Mouse (Mus musculus) left cerebral cortex, postnatal 25 days (tissue): ENCODE measurements around the gene Zfp423. TPM values are rescaled to one million over a fixed set of nuclear protein-coding genes. Genes with fewer than 3 reads are reported as not detected.

Source experiments
- DNase-seq, 2 experiments: peaks; one replicate each; pipeline ENCODE4 v3.0.0; 2022; ENCODE audit warnings: low spot score in 2 of 2, mixed read lengths in 1 of 2
- intact Hi-C: fragments of 180-260 bp; cut with DNase I; formaldehyde crosslinking; loops from one replicate; pipeline ENCODE4 v1.15.1; 2025
- total RNA-seq, 2 experiments: library from RNA; stranded (reverse); gene quantifications; 2 replicates each; pipeline ENCODE4 v1.2.3; 2021

The Zfp423 gene
- total RNA-seq, 2 experiments from 2014 or later, result 25.3 TPM

GRCm38 (mm10) chr8:87822690-87823089 lies 136.7 kb downstream of the Zfp423 start:
- intact Hi-C loops, result no loop called here

GRCm38 (mm10) chr8:87822175-87822574 lies 137.2 kb downstream of the Zfp423 start:
- intact Hi-C loops, result no loop called here
- no peak for DNase-seq

More at GRCm38 (mm10) chr8:87822690-87823089, 136.7 kb downstream of the Zfp423 start:
- no peak for DNase-seq

- DNase-seq, result peak in 1 of 2 experiments; percentile 26
- intact Hi-C loops, result no loop called here
Measured at GRCm38 (mm10) chr8:87821655-87822054, 137.7 kb downstream of the Zfp423 start.

DNA sequence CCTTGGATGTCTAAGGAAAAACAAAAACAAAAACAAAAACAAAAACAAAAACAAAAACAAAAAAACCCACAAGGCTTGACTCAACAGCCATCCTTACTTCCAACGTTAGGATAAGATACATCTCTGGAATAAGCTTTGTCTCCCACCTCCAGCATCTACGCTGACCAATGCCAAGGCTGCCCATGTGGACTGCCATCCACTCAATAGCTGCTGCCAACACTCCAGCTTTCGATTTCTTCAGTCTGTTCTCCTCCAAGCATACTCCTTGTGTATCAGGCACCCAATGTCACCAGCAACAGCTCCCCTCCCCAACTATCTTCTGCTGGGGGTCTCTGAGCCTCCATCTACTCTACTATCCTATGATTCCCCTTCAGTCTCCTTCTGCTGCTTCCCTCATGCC lies 140.1 kb downstream of the Zfp423 start:
- intact Hi-C loops, result no loop called here
- no peak for DNase-seq

DNA sequence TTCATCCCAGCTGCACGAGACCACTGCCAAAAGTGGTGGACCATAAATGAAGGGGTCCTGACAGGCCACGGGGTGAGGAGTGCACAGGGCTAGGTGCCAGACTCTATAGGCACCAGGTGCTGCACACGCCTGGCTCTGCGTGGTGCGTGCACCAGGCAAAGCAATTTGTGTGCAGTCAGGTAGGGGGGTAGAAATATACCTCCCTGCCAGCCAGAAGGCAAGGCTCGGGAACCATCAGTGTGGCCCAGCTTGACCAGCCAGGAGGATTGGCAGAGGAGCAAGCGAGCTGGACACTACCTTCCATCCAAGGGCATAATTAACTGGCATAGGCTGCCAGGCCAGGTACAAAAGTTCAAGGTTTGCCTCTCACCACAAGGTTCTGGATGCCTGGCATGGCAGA lies 140.9 kb downstream of the Zfp423 start:
- DNase-seq, result no peak
- intact Hi-C loops, result no loop called here

GRCm38 (mm10) chr8:87816141-87816540 lies 143.3 kb downstream of the Zfp423 start:
- intact Hi-C loops, result no loop called here
- no peak for DNase-seq

DNA sequence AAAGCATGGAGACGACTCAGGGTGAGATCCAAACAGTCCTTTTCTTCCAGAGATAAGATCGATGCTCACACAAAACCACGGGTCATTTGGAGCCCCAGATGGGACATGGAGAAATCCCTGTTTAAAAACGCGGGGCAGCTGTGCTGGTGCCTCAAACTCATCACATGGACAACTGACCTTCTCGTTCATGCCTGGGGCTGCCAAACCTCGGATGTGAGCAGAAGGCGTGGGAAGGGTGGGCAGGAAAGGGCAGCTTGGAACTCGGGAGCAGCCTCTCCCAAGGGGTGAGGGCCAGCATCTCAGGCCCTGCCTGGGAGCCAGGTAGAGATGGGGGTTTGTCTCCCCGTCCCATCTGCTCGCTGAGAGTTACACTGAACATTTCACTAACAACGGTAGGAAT lies 146.7 kb downstream of the Zfp423 start:
- intact Hi-C loops, result no loop called here
- DNase-seq, result no peak

DNA sequence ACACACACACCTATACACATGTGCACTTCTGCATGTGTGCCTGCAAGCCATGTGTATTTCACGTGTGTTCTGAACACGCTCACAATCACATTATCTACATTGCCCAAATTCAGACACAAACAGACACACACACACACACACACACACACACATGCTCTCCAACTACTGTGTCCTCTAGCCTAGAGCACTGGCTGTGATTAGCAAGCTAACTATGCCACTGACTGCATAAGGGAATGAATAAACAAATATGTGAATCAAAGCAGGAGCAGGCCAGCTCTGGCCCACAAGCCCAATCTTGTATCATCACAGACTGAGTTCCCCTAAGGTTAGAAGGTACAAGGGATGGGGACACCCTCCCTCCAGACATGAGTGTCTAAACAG lies 147.3 kb downstream of the Zfp423 start:
- intact Hi-C loops, result no loop called here
- DNase-seq, result no peak

- intact Hi-C loops, result no loop called here
- peak; percentile 75 to 80 for DNase-seq
Measured at GRCm38 (mm10) chr8:87811399-87812068, 147.9 kb downstream of the Zfp423 start.

DNA sequence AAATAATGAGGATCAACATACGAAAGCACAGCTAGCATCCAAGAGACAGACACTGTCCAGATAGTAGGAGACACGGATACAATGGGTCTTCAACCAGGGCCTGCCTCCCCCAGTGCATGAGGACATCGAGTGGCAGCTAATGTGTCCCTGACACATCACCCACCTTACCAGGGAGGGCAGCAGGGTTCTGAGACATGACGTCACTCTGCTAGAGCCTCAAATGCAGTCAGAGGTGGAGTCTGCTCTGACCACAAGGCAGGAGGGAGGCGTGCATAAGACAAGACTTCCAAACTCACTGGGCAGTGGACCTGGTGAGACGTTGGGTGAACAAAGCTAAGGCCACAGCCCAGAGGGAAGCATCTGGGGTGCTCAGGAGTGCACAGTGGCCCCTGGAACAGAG lies 148.6 kb downstream of the Zfp423 start:
- intact Hi-C loops, result no loop called here
- DNase-seq, result no peak

- DNase-seq, result no peak
- intact Hi-C loops, result no loop called here
Measured at GRCm38 (mm10) chr8:87804327-87804900, 155.0 kb downstream of the Zfp423 start.

- intact Hi-C loops, result no loop called here
- DNase-seq, result no peak
Measured at GRCm38 (mm10) chr8:87803437-87803836, 156.0 kb downstream of the Zfp423 start.

DNA sequence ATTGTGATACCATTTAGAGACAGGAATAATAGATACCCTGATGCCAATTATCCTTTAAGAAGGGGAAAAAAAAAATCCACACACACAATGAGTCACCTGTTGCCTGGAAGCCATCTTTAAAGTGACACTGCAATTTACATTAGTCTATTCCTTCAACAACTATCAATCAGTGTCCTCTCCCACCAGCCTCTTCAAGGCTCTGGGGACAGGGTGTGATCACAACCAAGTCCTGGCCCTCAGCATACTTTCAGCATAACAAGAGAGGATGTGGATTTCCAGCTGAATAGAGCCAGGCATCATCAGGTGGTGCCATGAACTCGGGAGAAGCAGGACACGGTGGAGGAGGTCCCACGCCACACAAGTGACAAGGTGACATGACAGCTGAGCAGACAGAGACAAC lies 156.8 kb downstream of the Zfp423 start:
- no peak for DNase-seq
- intact Hi-C loops, result no loop called here

DNA sequence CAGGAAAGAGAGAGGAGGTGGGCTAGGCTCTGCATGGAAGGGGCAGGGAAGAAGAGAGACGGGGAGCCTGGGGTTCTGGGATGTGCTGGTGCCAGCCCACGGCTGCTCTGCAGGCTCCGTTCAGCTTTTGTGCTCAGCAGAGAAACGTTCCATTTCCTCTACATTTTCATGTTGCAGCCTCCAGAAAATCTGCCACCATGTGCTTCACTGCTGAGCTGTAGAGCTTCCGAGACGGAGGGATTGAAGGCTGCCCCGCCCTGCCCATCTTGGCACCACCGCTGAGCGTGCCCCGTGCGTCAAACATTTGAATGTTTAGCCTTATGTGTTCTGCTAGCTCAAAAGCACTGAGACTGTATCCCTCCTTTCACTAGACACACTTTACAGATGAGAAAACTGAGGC lies 159.3 kb downstream of the Zfp423 start:
- intact Hi-C loops, result no loop called here
- peak; percentile 46 to 88 for DNase-seq

GRCm38 (mm10) chr8:87796234-87796633 lies 163.2 kb downstream of the Zfp423 start:
- DNase-seq, result no peak
- intact Hi-C loops, result loop anchor here (5.0 kb wide), 1 partner anchor 161 kb away; the partner anchor contains the start of gene Zfp423

GRCm38 (mm10) chr8:87794639-87795038 lies 164.8 kb downstream of the Zfp423 start:
- intact Hi-C loops, result loop anchor here (5.0 kb wide), 1 partner anchor 163 kb away; the partner anchor contains the start of gene Zfp423
- no peak for DNase-seq

GRCm38 (mm10) chr8:87791103-87791502 lies 168.3 kb downstream of the Zfp423 start:
- DNase-seq, result no peak
- intact Hi-C loops, result no loop called here

DNA sequence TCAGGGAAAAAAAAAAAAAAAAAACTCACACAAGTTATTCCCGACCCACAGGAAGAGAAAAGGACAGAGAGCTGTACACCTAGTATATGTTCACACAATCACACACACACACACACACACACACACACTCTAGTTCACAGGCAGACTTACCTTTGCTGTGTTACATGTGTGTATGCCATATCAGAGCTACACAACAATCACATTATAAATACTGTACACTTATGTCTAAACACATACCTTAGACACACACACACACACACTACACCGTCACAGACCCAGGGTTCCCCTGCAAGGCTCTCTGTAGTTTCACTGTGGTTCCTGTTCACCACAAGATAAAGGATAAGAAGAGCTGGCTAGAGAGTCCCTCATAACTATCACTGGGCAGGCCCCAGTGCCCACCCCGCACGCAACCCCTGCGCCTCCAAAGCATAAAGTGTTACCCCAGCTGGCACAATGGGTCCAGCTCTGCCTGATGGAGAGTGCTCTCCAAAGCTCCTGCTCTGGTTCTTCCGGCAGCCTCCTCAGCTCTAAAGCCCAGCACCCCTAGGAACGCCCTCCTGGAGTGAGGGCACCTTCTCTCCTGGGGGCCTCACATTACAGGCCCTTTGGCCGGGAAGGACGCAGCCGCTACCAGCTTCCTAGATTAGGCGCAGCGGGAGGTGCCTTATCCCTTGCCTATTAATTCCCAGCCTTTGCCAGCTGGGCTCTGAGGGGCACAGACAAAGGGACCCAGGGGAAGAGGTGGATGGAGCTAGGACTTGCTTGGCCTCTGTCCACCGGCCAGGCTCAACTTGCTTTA lies 174.6 kb downstream of the Zfp423 start:
- DNase-seq, result no peak
- intact Hi-C loops, result no loop called here

DNA sequence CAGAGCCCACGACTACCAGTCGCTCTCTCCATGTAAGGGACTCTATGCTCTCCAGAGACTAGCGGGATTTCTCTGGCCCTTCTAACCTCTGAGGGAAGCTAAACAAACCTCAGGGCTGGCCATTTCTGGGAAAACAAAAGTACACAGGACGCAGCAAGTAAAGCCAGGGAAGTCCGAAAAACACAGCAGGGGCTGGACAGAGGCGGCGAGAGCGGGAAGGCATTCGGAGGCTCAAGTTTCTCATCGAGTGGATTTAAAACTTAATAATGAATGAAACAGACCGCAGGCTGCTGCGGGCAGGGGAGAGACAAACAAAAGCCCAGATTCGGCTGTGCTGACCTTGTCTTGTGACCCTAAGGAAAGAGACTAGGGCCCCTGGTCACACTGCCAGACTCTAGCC lies 175.2 kb downstream of the Zfp423 start:
- intact Hi-C loops, result no loop called here
- no peak for DNase-seq

DNA sequence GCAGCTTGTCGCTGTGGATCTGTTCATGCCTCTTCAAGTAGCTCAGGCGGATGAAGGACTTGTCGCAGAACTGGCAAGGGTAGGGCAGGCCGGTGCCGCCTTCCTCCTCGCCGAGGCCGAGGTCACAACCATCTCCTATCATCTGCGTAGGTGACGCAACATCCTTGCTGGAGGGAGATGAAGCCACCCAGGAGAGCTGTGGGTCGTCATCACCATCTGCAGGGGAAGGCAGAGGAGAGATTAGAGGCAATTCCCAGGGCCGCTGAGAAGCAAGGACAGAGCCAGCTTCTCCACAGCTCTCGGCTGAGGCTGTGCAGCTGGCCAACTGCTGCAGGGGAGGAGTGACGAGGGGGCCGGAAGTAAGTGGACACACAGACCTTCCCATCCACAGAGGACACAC lies 176.2 kb downstream of the Zfp423 start:
- no peak for DNase-seq
- intact Hi-C loops, result no loop called here

GRCm38 (mm10) chr8:87777586-87777985 lies 181.8 kb downstream of the Zfp423 start:
- intact Hi-C loops, result no loop called here
- no peak for DNase-seq
